Mouse (Mus musculus) myocyte (in vitro differentiated cells): ENCODE results near the gene Tec. TPM values are rescaled to one million over a fixed set of nuclear protein-coding genes. Genes with fewer than 3 reads are reported as not detected.

Experiments used
- H3K27me3 ChIP-seq: one replicate; pipeline ENCODE4 v1.6.1; 2011; ENCODE audit not compliant: control insufficient read depth, insufficient read depth, insufficient read length
- H3K36me3 ChIP-seq: one replicate; pipeline ENCODE4 v1.6.1; 2011; ENCODE audit not compliant: control insufficient read depth, insufficient read depth
- H3K4me2 ChIP-seq: one replicate; pipeline ENCODE4 v1.6.1; 2011; ENCODE audit warnings: low read depth, control low read depth
- H3K4me3 ChIP-seq: one replicate; pipeline ENCODE4 v1.5.1; 2011; ENCODE audit warnings: mild to moderate bottlenecking, control low read depth, moderate library complexity
- H3K79me2 ChIP-seq: one replicate; pipeline ENCODE4 v1.6.1; 2011; ENCODE audit not compliant: control insufficient read depth, insufficient read depth
- H3ac ChIP-seq: one replicate; pipeline ENCODE4 v1.6.1; 2011; ENCODE audit not compliant: control insufficient read depth, insufficient read length
- CEBPB ChIP-seq: IDR thresholded peaks from 2 replicates; pipeline ENCODE4 v1.6.1; 2011; ENCODE audit warnings: mild to moderate bottlenecking, moderate library complexity; ENCODE audit not compliant: poor library complexity, insufficient read depth, severe bottlenecking
- E2F4 ChIP-seq: IDR thresholded peaks from one replicate; pipeline ENCODE4 v1.6.1; 2011; ENCODE audit warnings: mild to moderate bottlenecking, control low read depth, moderate library complexity; ENCODE audit not compliant: insufficient read depth
- MAX ChIP-seq: IDR thresholded peaks from one replicate; pipeline ENCODE4 v1.6.1; 2011; ENCODE audit warnings: low read depth, mild to moderate bottlenecking, control low read depth
- MYOD1 ChIP-seq, 3 experiments: IDR thresholded peaks; one replicate each; pipeline ENCODE4 v1.6.1; 2011; ENCODE audit warnings: control low read depth in 2 of 3, low read depth in 2 of 3, mild to moderate bottlenecking in 2 of 3, moderate library complexity in 1 of 3; ENCODE audit not compliant: insufficient read length in 2 of 3, control insufficient read depth in 1 of 3
- MYOG ChIP-seq, 3 experiments: IDR thresholded peaks; one replicate each; pipeline ENCODE4 v1.6.1; 2011; ENCODE audit warnings: control low read depth in 2 of 3, low read depth in 2 of 3, mild to moderate bottlenecking in 2 of 3; ENCODE audit not compliant: insufficient read length in 2 of 3, control insufficient read depth in 1 of 3, insufficient read depth in 1 of 3
- POLR2A ChIP-seq: IDR thresholded peaks from one replicate; pipeline ENCODE4 v1.6.1; 2011; ENCODE audit warnings: low read depth, mild to moderate bottlenecking, control low read depth, moderate library complexity; ENCODE audit not compliant: insufficient read length
- POLR2AphosphoS2 ChIP-seq: IDR thresholded peaks from one replicate; pipeline ENCODE4 v1.6.1; 2011; ENCODE audit warnings: low read depth, control low read depth; ENCODE audit not compliant: insufficient read length
- REST ChIP-seq: IDR thresholded peaks from one replicate; pipeline ENCODE4 v1.6.1; 2011; ENCODE audit warnings: mild to moderate bottlenecking, control low read depth, moderate library complexity; ENCODE audit not compliant: insufficient read depth, insufficient read length
- SRF ChIP-seq: IDR thresholded peaks from one replicate; pipeline ENCODE4 v1.6.1; 2011; ENCODE audit warnings: low read depth; ENCODE audit not compliant: control insufficient read depth, insufficient read length
- TCF12 ChIP-seq: IDR thresholded peaks from one replicate; pipeline ENCODE4 v1.6.1; 2011; ENCODE audit warnings: mild to moderate bottlenecking, control low read depth; ENCODE audit not compliant: poor library complexity, insufficient read depth, severe bottlenecking
- TCF3 ChIP-seq: IDR thresholded peaks from one replicate; pipeline ENCODE4 v1.6.1; 2011; ENCODE audit warnings: low read depth, control low read depth; ENCODE audit not compliant: insufficient read length
- USF1 ChIP-seq: IDR thresholded peaks from one replicate; pipeline ENCODE4 v1.6.1; 2011; ENCODE audit warnings: low read depth, mild to moderate bottlenecking, control low read depth, moderate library complexity
- polyA plus RNA-seq: library from polyadenylated mRNA; unstranded; fragments of >200 nt; fragmentation: generic; extraction: Trizol; gene quantifications from one replicate; pipeline ENCODE4 v1.2.1, GENCODE M21; 2012; ENCODE audit warnings: missing spikeins

Tec gene
- polyA plus RNA-seq, 1 experiment, result 1.5 TPM

DNA sequence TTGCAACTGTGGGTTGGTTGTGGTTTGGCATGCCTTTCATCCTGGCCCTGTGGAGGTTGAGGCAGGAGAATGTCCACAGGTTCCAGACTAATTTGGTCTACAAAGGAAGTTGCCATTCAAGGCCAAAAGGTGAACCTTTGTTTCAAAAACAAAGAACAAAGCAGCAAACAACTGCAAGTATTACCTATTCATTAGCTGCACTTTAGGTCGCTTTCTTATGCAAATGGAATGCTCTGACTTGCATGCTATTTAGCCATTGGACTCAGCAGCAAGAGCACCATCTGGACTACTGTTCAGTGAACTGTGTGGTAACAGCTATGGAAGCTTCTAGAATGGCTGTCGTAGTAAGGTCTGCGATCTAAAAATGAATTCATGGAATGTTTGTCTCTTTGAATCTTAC, 34.0 kb upstream of the Tec start:
- Histone ChIP-seq H3K79me2 (no peaks in the 10 kb centered on the region), H3K4me2 (no peak overlapping the region), H3K4me3 (no peak overlapping the region), H3ac (no peak overlapping the region), H3K27me3 (no peaks in the 10 kb centered on the region), H3K36me3 (no peaks in the 10 kb centered on the region)
- TF ChIP-seq USF1, result no peak
- TF ChIP-seq CEBPB, result no peak
- TF ChIP-seq MYOD1 (IDR thresholded peaks at IDR 0.05; ENCODE audit: control insufficient read depth in 1 of 3, insufficient read length in 2 of 3, low read depth in 2 of 3), result no peak
- TF ChIP-seq E2F4, result no peak
- no peak for TF ChIP-seq TCF12
- TF ChIP-seq MAX, result no peak
- no peak for TF ChIP-seq REST
- TF ChIP-seq POLR2A, result no peak
- no peak for TF ChIP-seq POLR2AphosphoS2
- no peak for TF ChIP-seq SRF
- no peak for TF ChIP-seq TCF3
- no peak for TF ChIP-seq MYOG (IDR thresholded peaks at IDR 0.05; ENCODE audit: control insufficient read depth in 1 of 3, insufficient read depth in 1 of 3, insufficient read length in 2 of 3, low read depth in 2 of 3)

DNA sequence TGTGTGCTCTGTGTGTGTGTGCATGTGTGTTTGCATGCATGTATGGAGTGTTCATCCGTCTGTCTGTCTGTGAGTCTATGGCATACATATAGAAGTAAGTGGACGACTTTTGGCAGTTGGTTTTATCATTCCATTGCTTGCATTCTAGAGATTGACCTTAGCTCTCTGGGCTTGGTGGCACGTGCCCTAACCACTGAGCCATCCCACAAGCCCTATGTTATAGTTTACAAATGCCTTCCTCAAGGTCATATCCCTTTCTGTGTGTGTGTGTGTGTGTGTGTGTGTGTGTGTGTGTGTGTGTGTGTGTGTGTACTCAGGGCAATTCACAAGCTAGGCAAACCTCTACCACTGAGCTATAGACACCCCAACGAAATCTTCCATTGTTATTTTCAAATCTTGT, 33.6 kb upstream of the Tec start:
- Histone ChIP-seq H3K79me2 (no peaks in the 10 kb centered on the region), H3ac (no peak overlapping the region), H3K27me3 (no peaks in the 10 kb centered on the region), H3K36me3 (no peaks in the 10 kb centered on the region), H3K4me2 (no peak overlapping the region), H3K4me3 (no peak overlapping the region)
- TF ChIP-seq E2F4 (no peak), TCF3 (no peak), POLR2AphosphoS2 (no peak), POLR2A (no peak)

DNA sequence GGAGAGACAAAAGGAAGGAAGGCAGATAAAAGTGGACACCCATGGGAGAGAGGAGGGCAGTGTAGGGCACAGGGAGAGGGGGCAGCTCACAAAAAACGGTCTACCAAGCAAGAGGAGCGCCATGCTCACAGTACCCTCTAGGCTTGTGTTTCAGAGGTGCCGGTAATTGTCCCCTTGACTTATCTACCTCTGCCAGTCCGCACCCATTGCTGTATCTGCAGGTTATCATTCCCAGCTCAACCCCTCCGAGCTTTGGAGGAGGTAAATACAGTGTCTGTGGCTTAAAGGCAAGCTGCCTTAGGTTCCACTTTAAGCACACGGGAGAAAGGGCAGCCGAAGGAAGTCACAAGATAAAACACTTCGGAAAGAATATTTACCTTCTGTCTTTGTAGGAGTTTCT, 31.0 kb upstream of the Tec start:
- Histone ChIP-seq H3ac (no peak overlapping the region), H3K27me3 (no peaks in the 10 kb centered on the region), H3K36me3 (no peaks in the 10 kb centered on the region), H3K4me2 (no peak overlapping the region), H3K79me2 (no peaks in the 10 kb centered on the region), H3K4me3 (no peak overlapping the region)
- no peak for TF ChIP-seq TCF12
- no peak for TF ChIP-seq REST

DNA sequence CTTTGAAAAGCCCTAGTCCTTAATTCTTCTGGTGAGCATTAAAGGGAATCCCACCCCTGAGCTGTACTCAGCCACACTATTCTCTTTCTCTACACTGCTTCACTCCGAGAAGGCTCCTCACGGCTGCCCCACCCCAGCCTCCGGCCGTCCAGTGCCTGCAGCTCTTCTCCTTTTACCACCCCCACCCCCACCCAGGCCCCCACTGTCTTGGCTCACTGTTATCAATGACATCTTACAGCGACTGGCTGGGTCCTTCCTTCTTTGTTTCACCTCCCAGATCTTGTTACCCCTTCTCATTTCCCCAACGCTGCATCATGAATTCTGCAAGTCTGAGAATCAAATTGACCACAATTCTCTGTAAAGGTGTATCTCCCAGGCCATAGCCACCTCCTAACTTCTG, 29.7 kb upstream of the Tec start:
- Histone ChIP-seq H3K36me3 (no peaks in the 10 kb centered on the region), H3K27me3 (no peaks in the 10 kb centered on the region), H3ac (no peak overlapping the region), H3K4me3 (no peak overlapping the region), H3K4me2 (no peak overlapping the region), H3K79me2 (no peaks in the 10 kb centered on the region)
- TF ChIP-seq REST (no peak), MYOG (IDR thresholded peaks at IDR 0.05; ENCODE audit: control insufficient read depth in 1 of 3, insufficient read depth in 1 of 3, insufficient read length in 2 of 3, low read depth in 2 of 3) (no peak), USF1 (no peak), E2F4 (no peak), TCF3 (no peak), CEBPB (no peak), POLR2A (no peak), SRF (no peak), TCF12 (no peak), POLR2AphosphoS2 (no peak), MAX (no peak), MYOD1 (IDR thresholded peaks at IDR 0.05; ENCODE audit: control insufficient read depth in 1 of 3, insufficient read length in 2 of 3, low read depth in 2 of 3) (no peak)

DNA sequence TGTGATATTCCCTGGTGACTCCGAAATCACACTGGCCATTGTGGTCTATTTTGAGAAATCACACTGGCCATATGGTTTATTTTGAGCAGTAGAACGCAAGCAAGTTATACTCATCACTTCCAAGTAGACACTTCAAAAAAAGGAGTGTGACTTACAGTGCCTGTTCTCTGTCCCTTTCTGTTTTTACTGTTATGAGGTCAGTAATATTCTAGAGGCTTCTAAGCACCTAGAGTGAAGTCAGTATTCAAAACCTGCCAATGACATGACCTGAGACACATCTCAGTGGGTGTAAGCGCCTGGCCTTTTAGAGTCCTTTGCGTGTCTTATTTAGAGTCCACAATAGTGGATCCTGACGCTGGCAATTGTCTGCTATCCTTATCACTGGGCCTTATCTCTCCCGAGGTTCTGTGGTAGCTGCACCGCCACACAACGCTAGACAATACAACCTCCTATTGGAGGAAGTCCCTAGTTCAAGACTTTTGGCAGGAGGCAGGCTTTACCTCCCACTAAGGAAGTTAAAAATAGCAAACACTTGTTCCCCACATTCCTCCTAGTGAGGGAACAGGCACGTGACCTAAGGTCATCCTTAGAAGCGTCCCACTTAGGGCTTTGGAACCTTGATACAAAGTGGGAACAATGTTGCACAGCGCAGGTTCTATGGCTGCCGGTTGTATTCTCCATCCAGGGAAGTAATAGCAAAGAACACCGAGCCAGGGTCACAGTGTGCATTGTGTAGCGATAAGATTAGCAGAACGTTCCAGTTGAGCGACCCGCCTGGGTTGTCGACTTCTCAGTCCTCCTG, 28.4 kb upstream of the Tec start:
- Histone ChIP-seq H3K36me3 (no peaks in the 10 kb centered on the region), H3K27me3 (no peaks in the 10 kb centered on the region), H3K4me3 (no peak overlapping the region), H3ac (no peak overlapping the region), H3K79me2 (no peaks in the 10 kb centered on the region), H3K4me2 (no peak overlapping the region)
- TF ChIP-seq SRF (no peak), MYOG (IDR thresholded peaks at IDR 0.05; ENCODE audit: control insufficient read depth in 1 of 3, insufficient read depth in 1 of 3, insufficient read length in 2 of 3, low read depth in 2 of 3) (peak in 1 of 3 experiments; percentile 64), USF1 (peak; percentile 66)
